Mouse (Mus musculus) embryonic facial prominence, embryonic 12.5 days (tissue): ENCODE results near the gene Pfkfb3. TPM values are rescaled to one million over a fixed set of nuclear protein-coding genes. Genes with fewer than 3 reads are reported as not detected.

Experiments
- ATAC-seq: fragments of 200-750 bp; cut with Nextera tagmentation; 2 replicates; pipeline ENCODE4 v1.8.0; 2017; ENCODE audit not compliant: insufficient number of reproducible peaks, insufficient read depth, low FRiP score, low TSS enrichment
- H3K27ac ChIP-seq: fragments of 300-500 bp; sonication (generic); 2 replicates; pipeline ENCODE4 v1.5.1; 2016; ENCODE audit warnings: mild to moderate bottlenecking
- H3K27me3 ChIP-seq: fragments of 300-500 bp; sonication (generic); 2 replicates; pipeline ENCODE4 v1.6.1; 2016; ENCODE audit warnings: mild to moderate bottlenecking, moderate library complexity
- H3K36me3 ChIP-seq: fragments of 300-500 bp; sonication (generic); 2 replicates; pipeline ENCODE4 v1.6.1; 2016; ENCODE audit warnings: mild to moderate bottlenecking
- H3K4me1 ChIP-seq: fragments of 300-500 bp; sonication (generic); 2 replicates; pipeline ENCODE4 v1.6.1; 2016
- H3K4me2 ChIP-seq: fragments of 300-500 bp; sonication (generic); replicated peaks from 2 replicates; pipeline ENCODE4 v1.6.1; 2016; ENCODE audit warnings: mild to moderate bottlenecking, moderate library complexity
- H3K4me3 ChIP-seq: fragments of 300-500 bp; sonication (generic); 2 replicates; pipeline ENCODE4 v1.5.1; 2016; ENCODE audit warnings: mild to moderate bottlenecking
- H3K9ac ChIP-seq: fragments of 300-500 bp; sonication (generic); 2 replicates; pipeline ENCODE4 v1.6.1; 2016; ENCODE audit warnings: mild to moderate bottlenecking, moderate library complexity
- H3K9me3 ChIP-seq: fragments of 300-500 bp; sonication (generic); 2 replicates; pipeline ENCODE4 v1.6.1; 2016; ENCODE audit warnings: mild to moderate bottlenecking, moderate library complexity
- WGBS: fragments of 180-500 bp; shearing (Covaris S2); methylation state at CpG from one replicate; pipeline ENCODE4 v1.1.7; 2016; 5-methylcytosine and 5-hydroxymethylcytosine counted together
- polyA plus RNA-seq: library from polyadenylated mRNA; unstranded; fragments of >200 nt; fragmentation: Nextera tagmentation; extraction: Ambion mirVana; gene quantifications from 2 replicates; pipeline ENCODE4 v1.2.1, GENCODE M21; 2016

Gene Pfkfb3
- polyA plus RNA-seq, 1 experiment from 2014 or later = 16.2 TPM

DNA sequence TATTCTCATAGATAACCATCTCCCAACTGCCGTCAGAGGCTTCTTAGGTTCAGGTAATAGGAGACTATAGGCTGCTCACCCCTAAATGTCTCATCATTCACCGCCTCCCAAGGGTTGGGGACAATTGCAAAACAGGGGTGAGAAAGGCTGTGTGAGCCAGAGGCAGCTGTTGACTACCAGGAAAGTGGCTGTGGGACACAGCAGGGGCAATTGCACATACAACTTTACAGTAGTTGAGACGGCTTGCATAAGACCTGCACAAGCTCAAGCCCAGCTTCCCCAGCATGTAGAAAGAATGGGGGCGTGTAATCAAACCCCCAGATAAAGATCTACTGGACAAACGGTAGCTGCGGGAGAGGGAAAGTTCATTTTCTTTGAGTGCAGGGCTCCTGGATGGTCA is 29.1 kb downstream of the Pfkfb3 start:
- H3K27ac ChIP-seq = no peak overlapping the region
- no peak overlapping the region for H3K4me2 ChIP-seq
- H3K27me3 ChIP-seq = no peaks in the 10 kb centered on the region
- H3K36me3 ChIP-seq = no peaks in the 10 kb centered on the region
- ATAC-seq = no peak
- 79% methylated on average over 6 of the region's 6 CpGs for WGBS
- no peak overlapping the region for H3K9ac ChIP-seq
- H3K4me1 ChIP-seq = no peaks in the 10 kb centered on the region
- H3K4me3 ChIP-seq = no peak overlapping the region
- no peaks in the 10 kb centered on the region for H3K9me3 ChIP-seq

DNA sequence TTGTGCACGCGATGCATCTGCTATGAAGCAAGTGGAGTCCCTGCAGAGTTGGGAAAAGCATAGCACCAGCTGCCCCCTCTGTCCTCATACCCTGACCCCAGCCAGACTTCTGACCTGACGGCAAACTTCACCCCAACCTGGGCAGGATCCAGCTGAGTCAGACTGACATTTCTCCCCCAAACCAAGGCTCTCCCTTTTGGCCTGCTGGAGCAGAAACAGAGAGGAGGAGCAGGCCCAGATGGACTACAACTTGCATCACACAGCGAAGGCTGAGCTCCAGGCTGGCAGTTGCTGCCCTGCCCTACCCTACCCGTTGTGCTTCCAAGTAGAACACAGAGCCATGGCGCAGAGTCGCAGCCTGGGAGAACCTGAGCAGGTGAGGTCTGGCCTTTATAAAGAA is 32.1 kb downstream of the Pfkfb3 start:
- no peaks in the 10 kb centered on the region for H3K4me1 ChIP-seq
- no peaks in the 10 kb centered on the region for H3K36me3 ChIP-seq
- no peak overlapping the region for H3K4me3 ChIP-seq
- ATAC-seq = no peak
- H3K27ac ChIP-seq = no peak overlapping the region
- H3K27me3 ChIP-seq = no peaks in the 10 kb centered on the region
- 81% methylated on average over 7 of the region's 7 CpGs for WGBS
- no peaks in the 10 kb centered on the region for H3K9me3 ChIP-seq
- H3K9ac ChIP-seq = no peak overlapping the region
- no peak overlapping the region for H3K4me2 ChIP-seq

DNA sequence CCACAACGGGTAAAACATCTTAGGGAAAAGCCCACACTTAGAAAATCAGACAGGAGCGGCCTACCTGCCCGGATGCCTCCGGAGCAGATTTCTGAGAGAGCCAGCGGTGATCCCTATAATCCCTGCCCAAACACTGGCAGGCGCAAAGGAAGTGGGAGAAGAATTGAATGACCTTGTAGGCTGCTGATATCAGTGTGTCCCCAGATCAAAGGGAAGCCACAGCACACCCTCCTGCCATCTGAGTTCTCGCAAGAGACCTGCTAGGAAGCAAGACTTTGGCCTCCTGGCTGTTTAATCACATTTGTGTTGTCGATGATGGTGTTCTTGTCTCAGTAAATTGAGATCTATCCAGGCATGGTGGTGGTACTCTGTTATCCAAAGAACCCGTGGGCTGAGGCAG is 33.1 kb downstream of the Pfkfb3 start:
- no peak for ATAC-seq
- no peaks in the 10 kb centered on the region for H3K9me3 ChIP-seq
- no peaks in the 10 kb centered on the region for H3K36me3 ChIP-seq
- no peak overlapping the region for H3K4me2 ChIP-seq
- H3K27ac ChIP-seq = no peak overlapping the region
- H3K4me3 ChIP-seq = no peak overlapping the region
- H3K27me3 ChIP-seq = no peaks in the 10 kb centered on the region
- H3K9ac ChIP-seq = no peak overlapping the region
- H3K4me1 ChIP-seq = no peaks in the 10 kb centered on the region
- WGBS = 79% methylated on average over 9 of the region's 9 CpGs

DNA sequence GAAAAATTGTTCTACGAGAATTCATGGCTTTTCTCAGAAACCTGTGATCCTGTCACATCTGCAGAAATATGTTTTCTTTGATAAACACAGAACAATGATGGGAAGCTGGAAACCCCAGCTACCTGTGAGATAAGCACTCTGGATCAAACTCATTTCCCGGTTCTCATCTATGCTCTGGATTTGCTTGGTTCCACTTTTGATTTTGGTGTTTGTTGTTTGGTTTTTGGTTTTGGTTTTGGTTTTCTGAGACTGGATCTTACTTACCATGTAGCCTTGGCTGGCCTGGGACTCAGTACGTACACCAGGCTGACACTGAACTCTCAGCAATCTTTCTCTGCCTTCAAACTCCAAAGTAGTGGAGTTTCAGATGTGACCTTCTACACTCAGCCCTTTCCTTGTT is 38.0 kb downstream of the Pfkfb3 start:
- Histone ChIP-seq H3K4me3 (no peak overlapping the region), H3K36me3 (no peaks in the 10 kb centered on the region), H3K9me3 (no peaks in the 10 kb centered on the region), H3K4me1 (no peaks in the 10 kb centered on the region), H3K27me3 (no peaks in the 10 kb centered on the region), H3K9ac (no peak overlapping the region), H3K27ac (no peak overlapping the region), H3K4me2 (no peak overlapping the region)
- 85% methylated on average over 3 of the region's 3 CpGs for WGBS
- no peak for ATAC-seq

DNA sequence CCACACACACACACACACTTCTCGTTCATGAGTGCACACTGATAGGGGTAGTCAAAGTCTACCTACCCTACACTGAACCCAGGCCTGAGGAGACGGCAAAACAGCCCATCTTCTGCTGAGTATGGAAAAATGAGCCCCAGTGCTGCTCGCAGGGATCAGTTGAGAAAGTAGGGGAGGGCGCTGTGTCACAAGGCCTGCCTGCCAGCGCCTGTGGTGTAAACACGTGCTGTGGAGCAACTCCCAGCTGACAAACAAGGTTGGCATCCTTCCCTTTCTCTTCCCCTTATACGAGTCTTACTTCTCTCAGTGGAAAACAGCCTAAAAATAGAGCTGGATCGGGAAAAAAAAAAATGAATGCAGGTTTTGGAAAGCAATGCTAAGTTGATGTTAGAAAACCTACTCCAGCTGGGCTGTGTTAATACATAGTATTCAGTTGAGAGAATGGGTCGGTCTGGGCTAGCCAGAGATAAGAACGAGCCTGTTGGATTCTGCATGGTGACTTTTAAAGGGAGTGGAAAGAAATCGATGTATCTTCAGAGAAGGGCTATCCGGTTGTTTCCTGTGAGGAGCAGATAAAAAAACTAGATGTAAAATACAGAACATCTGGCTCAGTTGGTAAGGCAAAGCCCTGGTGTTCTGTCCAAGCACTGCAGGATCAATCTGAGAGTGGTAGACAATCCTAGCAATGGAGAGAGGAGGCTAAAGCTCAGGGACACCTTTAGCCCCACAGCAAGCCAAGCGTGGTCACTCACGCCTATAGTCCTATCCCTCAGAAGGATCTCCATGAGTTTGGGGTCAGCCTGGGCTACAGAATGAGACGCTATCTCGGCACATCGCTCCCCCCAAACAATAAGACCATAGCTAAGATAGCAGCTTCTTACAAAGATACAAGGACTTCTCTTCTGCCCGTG is 40.6 kb downstream of the Pfkfb3 start:
- H3K9ac ChIP-seq = no peak overlapping the region
- no peaks in the 10 kb centered on the region for H3K4me1 ChIP-seq
- no peak overlapping the region for H3K27ac ChIP-seq
- H3K9me3 ChIP-seq = no peaks in the 10 kb centered on the region
- H3K4me3 ChIP-seq = no peak overlapping the region
- H3K27me3 ChIP-seq = no peaks in the 10 kb centered on the region
- 74% methylated on average over 18 of the region's 18 CpGs for WGBS
- ATAC-seq = no peak
- H3K4me2 ChIP-seq = no peak overlapping the region
- H3K36me3 ChIP-seq = no peaks in the 10 kb centered on the region

DNA sequence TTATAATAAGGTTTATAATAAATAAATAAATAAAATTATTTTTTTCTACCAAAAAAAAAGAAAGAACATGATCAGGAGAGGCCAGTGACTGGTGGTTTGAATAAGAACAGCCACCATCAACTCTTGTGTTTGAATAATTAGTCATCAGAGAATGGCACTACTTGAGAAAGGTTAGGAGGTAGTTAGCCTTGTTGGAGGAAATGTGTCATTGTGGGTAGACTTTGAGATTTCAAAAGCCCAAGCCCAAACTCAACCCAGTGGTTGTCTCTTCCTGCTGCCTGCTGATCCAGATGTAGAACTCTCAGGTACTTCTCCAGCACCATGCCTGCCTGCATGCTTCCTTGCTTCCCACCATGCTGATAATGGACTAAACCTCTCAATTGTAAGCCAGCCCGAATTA is 41.8 kb downstream of the Pfkfb3 start:
- H3K27ac ChIP-seq = no peak overlapping the region
- no peak overlapping the region for H3K9ac ChIP-seq
- 78% methylated on average over 1 of the region's 1 CpGs for WGBS
- H3K36me3 ChIP-seq = no peaks in the 10 kb centered on the region
- no peak overlapping the region for H3K4me2 ChIP-seq
- H3K9me3 ChIP-seq = no peaks in the 10 kb centered on the region
- no peaks in the 10 kb centered on the region for H3K27me3 ChIP-seq
- no peaks in the 10 kb centered on the region for H3K4me1 ChIP-seq
- H3K4me3 ChIP-seq = no peak overlapping the region
- ATAC-seq = no peak

DNA sequence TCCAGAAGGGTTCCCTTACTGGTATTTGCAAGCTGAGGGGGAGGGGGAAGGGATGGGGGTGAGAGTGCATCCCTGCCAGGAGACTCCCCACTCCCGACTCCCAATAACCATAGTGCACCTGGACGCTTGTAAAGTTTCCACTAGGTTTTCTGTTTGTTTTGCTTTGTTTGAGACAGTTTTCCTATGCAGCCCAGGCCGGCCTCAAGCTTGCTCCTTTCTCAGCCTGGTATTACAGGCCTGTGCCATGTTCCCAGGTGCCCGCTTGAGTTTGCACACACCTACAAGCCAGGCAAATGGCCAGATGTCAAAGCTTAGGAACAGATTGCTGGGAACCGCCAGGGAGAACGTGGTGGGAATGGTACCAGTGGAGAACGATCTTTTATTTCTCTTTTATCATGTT is 50.1 kb downstream of the Pfkfb3 start:
- Histone ChIP-seq H3K27me3 (peaks cover 16% of the 10 kb centered on the region; the same call in 1 of the 2 replicates), H3K36me3 (no peaks in the 10 kb centered on the region), H3K9me3 (no peaks in the 10 kb centered on the region), H3K4me1 (peaks cover 17% of the 10 kb centered on the region), H3K27ac (no peak overlapping the region), H3K9ac (peak overlapping the region; percentile 47; the same call in 1 of the 2 replicates), H3K4me3 (peak overlapping the region; percentile 64), H3K4me2 (peak overlapping the region; percentile 84)
- 22% methylated on average over 7 of the region's 7 CpGs for WGBS
- no peak for ATAC-seq

DNA sequence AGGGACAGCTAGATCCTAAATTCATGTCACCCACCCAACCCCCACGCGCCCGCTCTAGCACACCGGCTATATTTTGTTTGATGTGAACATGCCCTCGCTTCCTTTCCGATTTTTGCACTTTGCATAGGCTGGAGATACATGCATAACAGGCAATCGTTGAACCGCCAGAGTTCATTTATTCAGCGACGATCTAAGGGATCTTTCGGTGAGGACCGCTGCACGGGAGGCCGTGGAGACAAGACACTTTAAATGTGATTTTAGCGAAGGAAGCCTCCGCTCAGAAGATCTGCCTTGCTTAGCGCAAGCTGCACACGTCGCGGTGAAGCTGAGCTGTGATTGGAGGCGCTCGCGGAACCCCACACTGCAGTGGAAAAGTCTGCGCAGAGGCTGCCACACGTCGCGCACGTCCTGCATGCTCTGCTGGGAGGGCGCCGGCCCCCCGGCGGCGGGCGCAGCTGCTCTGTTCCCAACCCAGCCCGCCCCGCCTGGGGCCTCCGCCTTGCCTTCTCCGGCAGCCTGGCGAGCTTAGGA is 50.9 kb downstream of the Pfkfb3 start:
- Histone ChIP-seq H3K27me3 (peaks cover 16% of the 10 kb centered on the region; the same call in 1 of the 2 replicates), H3K36me3 (0 out of 2 replicates have a peak, but pooled peaks cover 2% of the 10 kb centered on the region), H3K4me3 (peak overlapping the region; percentile 64), H3K27ac (peak overlapping the region; percentile 46), H3K4me2 (peak overlapping the region; percentile 84), H3K4me1 (peaks cover 17% of the 10 kb centered on the region), H3K9me3 (no peaks in the 10 kb centered on the region), H3K9ac (peak overlapping the region; percentile 47)
- peak; percentile 68 for ATAC-seq
- 1% methylated on average over 39 of the region's 39 CpGs for WGBS

DNA sequence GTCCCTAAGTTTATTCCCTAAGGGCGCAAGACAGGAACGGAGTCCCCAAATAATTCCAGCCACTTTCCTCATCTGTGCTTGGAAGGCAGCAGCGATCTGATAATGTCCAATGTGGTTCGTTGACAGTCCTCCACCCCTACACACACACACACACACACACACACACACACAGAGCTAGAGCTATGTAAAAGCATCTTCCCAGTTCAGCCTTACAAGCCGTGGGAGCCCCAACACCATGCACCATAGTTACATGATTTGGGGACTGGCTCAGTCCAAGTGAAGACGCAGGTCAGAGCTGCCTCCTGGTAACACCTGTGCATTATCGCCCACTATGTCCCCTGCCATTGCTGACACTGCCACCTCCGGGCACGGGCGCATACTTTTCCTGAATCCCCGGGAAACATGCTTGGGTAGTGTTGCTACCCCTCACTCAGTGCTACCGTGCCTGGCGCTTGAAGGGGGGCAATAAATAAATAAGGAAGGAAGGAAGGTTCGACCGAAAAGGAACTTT is 51.6 kb downstream of the Pfkfb3 start:
- WGBS = 2% methylated on average over 15 of the region's 15 CpGs
- peaks cover 16% of the 10 kb centered on the region; the same call in 1 of the 2 replicates for H3K27me3 ChIP-seq
- H3K9ac ChIP-seq = peak overlapping the region; percentile 47
- H3K27ac ChIP-seq = no peak overlapping the region
- H3K4me3 ChIP-seq = peak overlapping the region; percentile 64
- H3K36me3 ChIP-seq = 0 out of 2 replicates have a peak, but pooled peaks cover 2% of the 10 kb centered on the region
- ATAC-seq = peak; percentile 7; the same call in 1 of the 2 replicates
- H3K4me2 ChIP-seq = peak overlapping the region; percentile 84
- no peaks in the 10 kb centered on the region for H3K9me3 ChIP-seq
- H3K4me1 ChIP-seq = peaks cover 17% of the 10 kb centered on the region

DNA sequence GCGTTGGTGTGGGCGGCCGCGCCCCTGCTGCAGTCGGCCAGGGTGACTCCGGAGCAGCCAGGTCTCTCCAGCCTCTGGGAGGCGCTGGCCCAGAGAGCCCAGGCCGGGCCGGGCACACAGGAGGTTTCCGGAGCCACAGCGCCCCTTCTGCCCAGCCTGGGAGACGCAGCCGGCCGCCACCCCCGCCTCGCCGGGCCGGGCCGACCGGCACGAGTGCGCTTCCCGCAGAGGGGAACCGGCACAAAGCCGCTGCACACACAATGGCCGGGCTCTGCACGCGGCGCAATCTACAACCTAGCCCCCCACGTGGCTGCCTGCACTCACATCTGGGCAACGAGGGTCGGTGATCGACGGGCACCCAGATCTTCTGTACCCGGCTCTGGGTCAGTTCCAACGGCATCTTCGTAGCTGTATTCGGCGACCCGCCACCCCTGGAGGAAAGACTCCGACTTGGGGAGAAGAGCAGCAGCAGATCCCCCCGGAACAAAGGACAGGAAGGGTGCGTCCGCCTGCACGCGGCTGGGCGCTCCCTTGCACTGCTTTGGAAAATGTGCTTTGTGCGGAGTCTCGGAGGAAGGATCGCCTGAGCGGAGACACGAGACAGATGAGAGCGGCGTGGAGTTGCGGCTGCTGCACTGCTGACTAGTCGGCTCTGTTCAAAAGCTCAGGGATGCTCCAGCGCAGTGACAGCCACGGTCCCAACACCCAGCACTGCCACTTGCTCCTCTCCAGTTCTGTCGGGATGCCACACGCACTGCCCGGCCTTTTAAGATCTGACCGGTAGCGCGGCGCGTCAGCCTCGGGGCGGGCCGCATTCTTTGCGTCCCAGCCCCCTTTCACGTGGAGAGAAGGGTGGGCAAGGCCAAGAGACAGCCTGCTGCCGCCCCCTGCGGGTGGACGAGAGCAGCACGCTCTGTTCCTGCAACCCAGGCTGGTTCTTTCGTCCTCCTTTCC is 52.3 kb downstream of the Pfkfb3 start:
- under 1% methylated on average over 76 of the region's 76 CpGs for WGBS
- peak; percentile 85 for ATAC-seq
- H3K9ac ChIP-seq = peak overlapping the region; percentile 68
- H3K9me3 ChIP-seq = no peaks in the 10 kb centered on the region
- H3K4me2 ChIP-seq = peak overlapping the region; percentile 84
- peak overlapping the region; percentile 88 for H3K27ac ChIP-seq
- peak overlapping the region; percentile 64 for H3K4me3 ChIP-seq
- peaks cover 17% of the 10 kb centered on the region for H3K4me1 ChIP-seq
- H3K27me3 ChIP-seq = peaks cover 16% of the 10 kb centered on the region; the same call in 1 of the 2 replicates
- H3K36me3 ChIP-seq = 0 out of 2 replicates have a peak, but pooled peaks cover 2% of the 10 kb centered on the region

DNA sequence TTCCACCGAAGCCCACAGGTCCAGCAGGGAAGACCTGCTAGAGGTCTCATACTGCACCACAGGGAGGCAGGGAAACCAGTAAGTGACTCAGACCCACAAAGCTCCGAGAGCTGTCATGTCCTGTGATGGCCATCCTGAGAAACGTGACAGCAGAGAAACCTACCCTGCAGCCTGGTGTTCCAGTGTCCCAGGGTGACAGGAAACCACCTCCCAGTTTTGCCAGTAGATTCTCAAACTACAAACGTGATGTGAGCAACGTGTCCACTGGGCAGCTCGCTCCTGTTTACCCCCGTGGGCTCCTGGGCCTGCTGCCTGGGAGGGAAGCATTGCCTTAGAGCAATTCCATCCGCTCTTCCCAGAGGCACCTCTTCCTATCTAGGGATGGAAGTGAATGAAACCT is 53.2 kb downstream of the Pfkfb3 start:
- Histone ChIP-seq H3K4me1 (peaks cover 17% of the 10 kb centered on the region), H3K27ac (peak overlapping the region; percentile 88; the same call in 1 of the 2 replicates), H3K36me3 (0 out of 2 replicates have a peak, but pooled peaks cover 2% of the 10 kb centered on the region), H3K4me3 (peak overlapping the region; percentile 64), H3K27me3 (peaks cover 16% of the 10 kb centered on the region; the same call in 1 of the 2 replicates), H3K9me3 (no peaks in the 10 kb centered on the region), H3K9ac (peak overlapping the region; percentile 68), H3K4me2 (peak overlapping the region; percentile 84)
- 5% methylated on average over 8 of the region's 8 CpGs for WGBS
- ATAC-seq = no peak
